Mouse (Mus musculus) liver, adult 2 months (tissue): ENCODE measurements around the gene Spata2.

ENCODE experiments used
- CTCF ChIP-seq: fragments of 200-500 bp; IDR thresholded peaks from 2 replicates; pipeline ENCODE4 v1.5.1; 2011; ENCODE audit warnings: low read depth, low read length, control low read depth
- POLR2A ChIP-seq: fragments of 200-500 bp; IDR thresholded peaks from 2 replicates; pipeline ENCODE4 v1.6.1; 2011; ENCODE audit warnings: low read length, control low read depth; ENCODE audit not compliant: insufficient read depth; ENCODE audit errors: extremely low read depth

DNA sequence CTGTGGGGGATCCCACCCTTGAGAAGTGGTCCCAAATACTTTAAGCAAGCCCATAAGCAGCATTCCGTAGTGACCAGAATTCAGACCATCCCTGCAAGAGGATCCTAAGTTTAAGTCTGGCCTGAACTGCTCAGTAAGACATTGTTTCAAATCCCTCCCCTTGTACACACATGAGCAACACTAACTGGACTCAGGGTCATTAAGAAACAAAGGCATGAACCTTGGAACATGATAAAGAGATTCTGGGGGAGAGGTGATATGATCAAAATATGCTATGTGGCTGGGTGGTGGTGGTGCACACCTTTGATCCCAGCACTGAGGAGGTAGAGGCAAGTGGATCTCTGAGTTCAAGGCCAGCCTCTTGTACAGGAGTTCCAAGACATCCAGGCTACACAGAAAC is 13.2 kb downstream of the Spata2 start:
- no peak for TF ChIP-seq CTCF
- TF ChIP-seq POLR2A, result no peak
